Mouse (Mus musculus) hindbrain, embryonic 10.5 days (tissue): ENCODE data around the gene Pdss1. TPM values are rescaled to one million over a fixed set of nuclear protein-coding genes. Genes with fewer than 3 reads are reported as not detected.

Source experiments
- DNase-seq: peaks from one replicate; pipeline ENCODE4 v3.0.0-alpha.2; 2017; ENCODE audit warnings: low spot score
- H3K27ac ChIP-seq: fragments of 300-500 bp; sonication (generic); 2 replicates; pipeline ENCODE4 v1.5.1; 2016; ENCODE audit warnings: mild to moderate bottlenecking, moderate library complexity
- H3K27me3 ChIP-seq: fragments of 300-500 bp; sonication (generic); 2 replicates; pipeline ENCODE4 v1.6.1; 2016; ENCODE audit warnings: mild to moderate bottlenecking; ENCODE audit not compliant: poor library complexity, insufficient read depth, severe bottlenecking
- H3K36me3 ChIP-seq: fragments of 300-500 bp; sonication (generic); 2 replicates; pipeline ENCODE4 v1.6.1; 2016; ENCODE audit warnings: mild to moderate bottlenecking, moderate library complexity
- H3K4me1 ChIP-seq: fragments of 300-500 bp; sonication (generic); replicated peaks from 2 replicates; pipeline ENCODE4 v1.6.1; 2016; ENCODE audit warnings: mild to moderate bottlenecking
- H3K4me3 ChIP-seq: fragments of 300-500 bp; sonication (generic); 2 replicates; pipeline ENCODE4 v1.5.1; 2016; ENCODE audit warnings: mild to moderate bottlenecking, moderate library complexity
- H3K9me3 ChIP-seq: fragments of 300-500 bp; sonication (generic); 2 replicates; pipeline ENCODE4 v1.6.1; 2016; ENCODE audit warnings: mild to moderate bottlenecking, moderate library complexity
- WGBS: fragments of 180-500 bp; shearing (Covaris S2); methylation state at CpG from one replicate; pipeline ENCODE4 v1.1.7; 2016; 5-methylcytosine and 5-hydroxymethylcytosine counted together
- polyA plus RNA-seq: library from polyadenylated mRNA; unstranded; fragments of >200 nt; fragmentation: Nextera tagmentation; extraction: Ambion mirVana; gene quantifications from 2 replicates; pipeline ENCODE4 v1.2.1, GENCODE M21; 2016

Gene Pdss1
- polyA plus RNA-seq, 1 experiment from 2014 or later, result 20.7 TPM

GRCm38 (mm10) chr2:22985973-22986657 lies 90.8 kb downstream of the Pdss1 start:
- 66% methylated on average over 2 of the region's 2 CpGs for WGBS
- H3K36me3 ChIP-seq, result no peaks in the 10 kb centered on the region
- no peaks in the 10 kb centered on the region for H3K4me1 ChIP-seq
- no peak overlapping the region for H3K27ac ChIP-seq
- DNase-seq, result no peak
- no peaks in the 10 kb centered on the region for H3K9me3 ChIP-seq
- H3K4me3 ChIP-seq, result no peak overlapping the region
- H3K27me3 ChIP-seq, result no peaks in the 10 kb centered on the region

Other genes with a start within 250 kb of the Pdss1 start
- 1.4 and 1.8 TPM in 2 replicates for gene Apbb1ip, start 121.4 kb upstream of the Pdss1 start, polyA plus RNA-seq
- gene Abi1, start 144.7 kb downstream of the Pdss1 start, polyA plus RNA-seq, result 33.6 and 36.8 TPM in 2 replicates
- gene Acbd5, start 172.6 kb downstream of the Pdss1 start, polyA plus RNA-seq, result 36.5 and 38.8 TPM in 2 replicates